Mouse (Mus musculus) kidney, adult 2 months (tissue): ENCODE results near the gene Plod1.

Experiments
- CTCF ChIP-seq: fragments of 200-500 bp; conservative IDR thresholded peaks from 2 replicates; pipeline ENCODE4 v1.5.1; 2011; ENCODE audit warnings: low read depth, mild to moderate bottlenecking, control low read depth, low read length, moderate library complexity, mixed read lengths; ENCODE audit not compliant: insufficient read depth, insufficient read length
- POLR2A ChIP-seq: fragments of 200-500 bp; IDR thresholded peaks from one replicate; pipeline ENCODE4 v1.6.1; 2011; ENCODE audit warnings: low read depth, low read length, control low read depth

DNA sequence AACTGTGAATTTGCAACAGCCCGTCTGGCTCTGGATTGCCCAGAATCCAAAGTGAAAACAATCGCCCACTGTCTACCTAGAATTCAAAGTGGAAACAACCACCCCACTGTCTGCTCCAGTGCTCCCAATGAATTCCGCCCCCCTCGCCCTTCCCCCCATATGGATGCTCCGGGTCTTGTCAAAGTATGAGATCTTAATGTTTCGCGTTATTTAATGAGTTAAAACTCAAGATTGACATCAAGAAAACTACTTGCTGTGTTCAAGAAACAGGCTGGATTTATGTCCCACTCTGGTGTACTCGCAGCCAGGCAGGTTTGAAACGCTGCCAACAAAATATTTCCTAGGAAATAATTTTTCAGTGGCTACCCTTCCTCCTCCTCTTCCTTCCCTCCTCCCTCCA lies 3.5 kb upstream of the Plod1 start:
- TF ChIP-seq CTCF (no peak), POLR2A (no peak)
